Mouse (Mus musculus) splenic B cell, adult 2 months (primary cell): ENCODE measurements at regions not wholly inside any gene's neighbourhood (a gene's known extent, or its start where the extent isn't known, plus 50 kb on each side); places are given as distances from the start of the nearest gene placed in this dataset.

Source experiments
- DNase-seq: peaks from one replicate; pipeline ENCODE4 v3.0.0-alpha.2; 2011; ENCODE audit warnings: low read depth, low spot score
- H3K27me3 ChIP-seq: 2 replicates; pipeline ENCODE4 v1.6.1; 2012; ENCODE audit warnings: mild to moderate bottlenecking, low read length, moderate library complexity, mixed read lengths; ENCODE audit not compliant: control insufficient read depth, poor library complexity, insufficient read depth, severe bottlenecking
- H3K36me3 ChIP-seq: 2 replicates; pipeline ENCODE4 v1.6.1; 2012; ENCODE audit warnings: mild to moderate bottlenecking, low read length, moderate library complexity, mixed read lengths; ENCODE audit not compliant: control insufficient read depth, poor library complexity, insufficient read depth, severe bottlenecking

- Histone ChIP-seq H3K36me3 (no peaks in the 10 kb centered on the region), H3K27me3 (no peaks in the 10 kb centered on the region)
- DNase-seq = peak; percentile 79
These were observed 56.3 kb upstream of the Mctp2 start for GRCm38 (mm10) chr7:72362690-72363089.

- peak; percentile 41 for DNase-seq
- Histone ChIP-seq H3K36me3 (no peaks in the 10 kb centered on the region), H3K27me3 (peaks cover 1% of the 10 kb centered on the region; the same call in 1 of the 2 replicates)
These were observed 84.9 kb upstream of the Mctp2 start for GRCm38 (mm10) chr7:72391323-72391722.

GRCm38 (mm10) chr7:72400056-72400455 is 93.6 kb upstream of the Mctp2 start:
- no peaks in the 10 kb centered on the region for H3K27me3 ChIP-seq
- no peaks in the 10 kb centered on the region for H3K36me3 ChIP-seq
- DNase-seq = peak; percentile 32

GRCm38 (mm10) chr7:72406131-72406530 is 99.7 kb upstream of the Mctp2 start:
- no peaks in the 10 kb centered on the region for H3K36me3 ChIP-seq
- no peaks in the 10 kb centered on the region for H3K27me3 ChIP-seq
- DNase-seq = no peak

GRCm38 (mm10) chr7:72408409-72408986 is 102.1 kb upstream of the Mctp2 start:
- H3K27me3 ChIP-seq = no peaks in the 10 kb centered on the region
- DNase-seq = no peak
- H3K36me3 ChIP-seq = no peaks in the 10 kb centered on the region

- DNase-seq = no peak
- Histone ChIP-seq H3K36me3 (no peaks in the 10 kb centered on the region), H3K27me3 (no peaks in the 10 kb centered on the region)
These were observed 132.1 kb upstream of the Mctp2 start for GRCm38 (mm10) chr7:72438552-72438951.

GRCm38 (mm10) chr7:72442001-72442400 is 135.6 kb upstream of the Mctp2 start:
- no peak for DNase-seq
- Histone ChIP-seq H3K27me3 (no peaks in the 10 kb centered on the region), H3K36me3 (no peaks in the 10 kb centered on the region)

- Histone ChIP-seq H3K27me3 (no peaks in the 10 kb centered on the region), H3K36me3 (no peaks in the 10 kb centered on the region)
- DNase-seq = no peak
These were observed 137.6 kb upstream of the Mctp2 start for GRCm38 (mm10) chr7:72444016-72444415.

- Histone ChIP-seq H3K27me3 (no peaks in the 10 kb centered on the region), H3K36me3 (no peaks in the 10 kb centered on the region)
- no peak for DNase-seq
These were observed 138.4 kb upstream of the Mctp2 start for GRCm38 (mm10) chr7:72444792-72445191.

- DNase-seq = no peak
- Histone ChIP-seq H3K27me3 (no peaks in the 10 kb centered on the region), H3K36me3 (no peaks in the 10 kb centered on the region)
These were observed 140.5 kb upstream of the Mctp2 start for GRCm38 (mm10) chr7:72446911-72447310.

- no peak for DNase-seq
- H3K36me3 ChIP-seq = no peaks in the 10 kb centered on the region
- H3K27me3 ChIP-seq = no peaks in the 10 kb centered on the region
These were observed 156.6 kb upstream of the Mctp2 start for GRCm38 (mm10) chr7:72462978-72463377.

- no peak for DNase-seq
- Histone ChIP-seq H3K36me3 (no peaks in the 10 kb centered on the region), H3K27me3 (no peaks in the 10 kb centered on the region)
These were observed 158.2 kb upstream of the Mctp2 start for GRCm38 (mm10) chr7:72464658-72465057.

- H3K36me3 ChIP-seq = no peaks in the 10 kb centered on the region
- no peak for DNase-seq
- no peaks in the 10 kb centered on the region for H3K27me3 ChIP-seq
These were observed 163.3 kb upstream of the Mctp2 start for GRCm38 (mm10) chr7:72469691-72470090.

- Histone ChIP-seq H3K36me3 (no peaks in the 10 kb centered on the region), H3K27me3 (no peaks in the 10 kb centered on the region)
- no peak for DNase-seq
These were observed 168.3 kb upstream of the Mctp2 start for GRCm38 (mm10) chr7:72474751-72475150.

- H3K36me3 ChIP-seq = no peaks in the 10 kb centered on the region
These were observed 172.5 kb upstream of the Mctp2 start for GRCm38 (mm10) chr7:72478936-72479335.

GRCm38 (mm10) chr7:72481275-72481674 is 174.9 kb upstream of the Mctp2 start:
- no peak for DNase-seq
- H3K36me3 ChIP-seq = no peaks in the 10 kb centered on the region
- H3K27me3 ChIP-seq = no peaks in the 10 kb centered on the region

More at GRCm38 (mm10) chr7:72478936-72479335, 172.5 kb upstream of the Mctp2 start:
- H3K27me3 ChIP-seq = no peaks in the 10 kb centered on the region
- no peak for DNase-seq
